Mouse (Mus musculus): ENCODE results near the gene Hdac9. TPM values are rescaled to one million over a fixed set of nuclear protein-coding genes. Genes with fewer than 3 reads are reported as not detected.

Gene Hdac9
- polyA plus RNA-seq, 1 experiment: not detected

GRCm38 (mm10) chr12:34201471-34201870 lies 715.4 kb downstream of the Hdac9 start:
- no peak overlapping the region for H3K4me3 ChIP-seq (replicated peaks)
- no peaks in the 10 kb centered on the region for H3K4me1 ChIP-seq
- no peaks in the 10 kb centered on the region for H3K9me3 ChIP-seq
- H3K36me3 ChIP-seq (replicated peaks; ENCODE audit: low read length): no peaks in the 10 kb centered on the region
- no peaks in the 10 kb centered on the region for H3K27me3 ChIP-seq (replicated peaks)
- TF ChIP-seq FLI1 (IDR thresholded peaks at IDR 0.05; ENCODE audit: low read length): no peak
- TF ChIP-seq GATA1 (IDR thresholded peaks at IDR 0.05; ENCODE audit: borderline replicate concordance, low read length): no peak

- Histone ChIP-seq H3K4me1 (no peaks in the 10 kb centered on the region), H3K9me3 (no peaks in the 10 kb centered on the region), H3K27me3 (replicated peaks) (no peaks in the 10 kb centered on the region), H3K4me3 (replicated peaks) (no peak overlapping the region), H3K36me3 (replicated peaks; ENCODE audit: low read length) (no peaks in the 10 kb centered on the region)
- no peak for TF ChIP-seq GATA1 (IDR thresholded peaks at IDR 0.05; ENCODE audit: borderline replicate concordance, low read length)
- no peak for TF ChIP-seq FLI1 (IDR thresholded peaks at IDR 0.05; ENCODE audit: low read length)
Observed at GRCm38 (mm10) chr12:34200030-34200446, 716.9 kb downstream of the Hdac9 start.

- Histone ChIP-seq H3K4me3 (replicated peaks) (no peak overlapping the region), H3K9me3 (no peaks in the 10 kb centered on the region), H3K27me3 (replicated peaks) (no peaks in the 10 kb centered on the region), H3K36me3 (replicated peaks; ENCODE audit: low read length) (no peaks in the 10 kb centered on the region), H3K4me1 (no peaks in the 10 kb centered on the region)
- no peak for TF ChIP-seq GATA1 (IDR thresholded peaks at IDR 0.05; ENCODE audit: borderline replicate concordance, low read length)
- no peak for TF ChIP-seq FLI1 (IDR thresholded peaks at IDR 0.05; ENCODE audit: low read length)
Observed at GRCm38 (mm10) chr12:34195155-34195828, 721.6 kb downstream of the Hdac9 start.

GRCm38 (mm10) chr12:34194116-34194515 lies 722.8 kb downstream of the Hdac9 start:
- no peak overlapping the region for H3K4me3 ChIP-seq (replicated peaks)
- no peak for TF ChIP-seq FLI1 (IDR thresholded peaks at IDR 0.05; ENCODE audit: low read length)
- no peak for TF ChIP-seq GATA1 (IDR thresholded peaks at IDR 0.05; ENCODE audit: borderline replicate concordance, low read length)
- no peaks in the 10 kb centered on the region for H3K27me3 ChIP-seq (replicated peaks)
- H3K4me1 ChIP-seq: no peaks in the 10 kb centered on the region
- no peaks in the 10 kb centered on the region for H3K9me3 ChIP-seq
- H3K36me3 ChIP-seq (replicated peaks; ENCODE audit: low read length): no peaks in the 10 kb centered on the region

- no peaks in the 10 kb centered on the region for H3K27me3 ChIP-seq (replicated peaks)
- TF ChIP-seq FLI1 (IDR thresholded peaks at IDR 0.05; ENCODE audit: low read length) (no peak), GATA1 (IDR thresholded peaks at IDR 0.05; ENCODE audit: borderline replicate concordance, low read length) (no peak)
- H3K9me3 ChIP-seq: no peaks in the 10 kb centered on the region
- H3K36me3 ChIP-seq (replicated peaks; ENCODE audit: low read length): no peaks in the 10 kb centered on the region
- no peaks in the 10 kb centered on the region for H3K4me1 ChIP-seq
- no peak overlapping the region for H3K4me3 ChIP-seq (replicated peaks)
Observed at GRCm38 (mm10) chr12:34191246-34191645, 725.6 kb downstream of the Hdac9 start.

- TF ChIP-seq FLI1 (IDR thresholded peaks at IDR 0.05; ENCODE audit: low read length): no peak
- no peak for TF ChIP-seq GATA1 (IDR thresholded peaks at IDR 0.05; ENCODE audit: borderline replicate concordance, low read length)
- Histone ChIP-seq H3K36me3 (replicated peaks; ENCODE audit: low read length) (no peaks in the 10 kb centered on the region), H3K4me3 (replicated peaks) (no peak overlapping the region), H3K9me3 (no peaks in the 10 kb centered on the region), H3K27me3 (replicated peaks) (no peaks in the 10 kb centered on the region), H3K4me1 (no peaks in the 10 kb centered on the region)
Observed at GRCm38 (mm10) chr12:34178931-34179330, 738.0 kb downstream of the Hdac9 start.

- no peak; the same call in 2 of the 3 replicates for TF ChIP-seq GATA1 (IDR thresholded peaks at IDR 0.05; ENCODE audit: borderline replicate concordance, low read length)
- TF ChIP-seq FLI1 (IDR thresholded peaks at IDR 0.05; ENCODE audit: low read length): no peak
- Histone ChIP-seq H3K36me3 (replicated peaks; ENCODE audit: low read length) (no peaks in the 10 kb centered on the region), H3K9me3 (no peaks in the 10 kb centered on the region), H3K27me3 (replicated peaks) (no peaks in the 10 kb centered on the region), H3K4me1 (no peaks in the 10 kb centered on the region), H3K4me3 (replicated peaks) (no peak overlapping the region)
Observed at GRCm38 (mm10) chr12:34176790-34177189, 740.1 kb downstream of the Hdac9 start.

GRCm38 (mm10) chr12:34173036-34173435 lies 743.9 kb downstream of the Hdac9 start:
- Histone ChIP-seq H3K9me3 (no peaks in the 10 kb centered on the region), H3K4me1 (no peaks in the 10 kb centered on the region), H3K36me3 (replicated peaks; ENCODE audit: low read length) (no peaks in the 10 kb centered on the region), H3K27me3 (replicated peaks) (no peaks in the 10 kb centered on the region), H3K4me3 (replicated peaks) (no peak overlapping the region)
- TF ChIP-seq GATA1 (IDR thresholded peaks at IDR 0.05; ENCODE audit: borderline replicate concordance, low read length): no peak
- TF ChIP-seq FLI1 (IDR thresholded peaks at IDR 0.05; ENCODE audit: low read length): no peak

- no peaks in the 10 kb centered on the region for H3K27me3 ChIP-seq (replicated peaks)
- H3K4me3 ChIP-seq (replicated peaks): no peak overlapping the region
- H3K9me3 ChIP-seq: no peaks in the 10 kb centered on the region
- TF ChIP-seq GATA1 (IDR thresholded peaks at IDR 0.05; ENCODE audit: borderline replicate concordance, low read length): no peak
- no peak for TF ChIP-seq FLI1 (IDR thresholded peaks at IDR 0.05; ENCODE audit: low read length)
- H3K36me3 ChIP-seq (replicated peaks; ENCODE audit: low read length): no peaks in the 10 kb centered on the region
- H3K4me1 ChIP-seq: no peaks in the 10 kb centered on the region
Observed at GRCm38 (mm10) chr12:34170601-34171000, 746.3 kb downstream of the Hdac9 start.

- H3K27me3 ChIP-seq (replicated peaks): no peaks in the 10 kb centered on the region
- TF ChIP-seq FLI1 (IDR thresholded peaks at IDR 0.05; ENCODE audit: low read length) (no peak), GATA1 (IDR thresholded peaks at IDR 0.05; ENCODE audit: borderline replicate concordance, low read length) (no peak)
- H3K4me3 ChIP-seq (replicated peaks): no peak overlapping the region
- H3K36me3 ChIP-seq (replicated peaks; ENCODE audit: low read length): no peaks in the 10 kb centered on the region
- H3K4me1 ChIP-seq: no peaks in the 10 kb centered on the region
- H3K9me3 ChIP-seq: no peaks in the 10 kb centered on the region
Observed at GRCm38 (mm10) chr12:34165674-34166073, 751.2 kb downstream of the Hdac9 start.
